Mouse (Mus musculus): ENCODE measurements around the gene Casc4.

GRCm38 (mm10) chr2:121846050-121846449 lies 20.7 kb upstream of the Casc4 start:
- TF ChIP-seq CTCF (IDR thresholded peaks at IDR 0.05; ENCODE audit: insufficient read depth, low read length) (no peak), POLR2A (IDR thresholded peaks at IDR 0.05; ENCODE audit: borderline replicate concordance, extremely low read depth, low read depth, low read length) (no peak)

All from lung, adult 2 months (tissue).